Mouse (Mus musculus) limb, embryonic 14.5 days (tissue): Measurements from ENCODE around the gene Adamts1. TPM values are rescaled to one million over a fixed set of nuclear protein-coding genes. Genes with fewer than 3 reads are reported as not detected.

Experiments
- ATAC-seq: fragments of 200-750 bp; cut with Nextera tagmentation; 2 replicates; pipeline ENCODE4 v1.8.0; 2017; ENCODE audit warnings: low read depth, moderate number of reproducible peaks, moderate TSS enrichment; ENCODE audit not compliant: low FRiP score
- DNase-seq: peaks from one replicate; pipeline ENCODE4 v3.0.0-alpha.2; 2015; ENCODE audit warnings: low spot score
- H3K27ac ChIP-seq: fragments of 300-500 bp; sonication (generic); replicated peaks from 2 replicates; pipeline ENCODE4 v1.5.1; 2014; ENCODE audit warnings: low read depth, mild to moderate bottlenecking, low read length, moderate library complexity, mixed read lengths
- H3K27me3 ChIP-seq: fragments of 300-500 bp; sonication (generic); 2 replicates; pipeline ENCODE4 v1.6.1; 2014; ENCODE audit warnings: low read length, mixed read lengths; ENCODE audit not compliant: control insufficient read depth, insufficient read depth
- H3K36me3 ChIP-seq: fragments of 300-500 bp; sonication (generic); 2 replicates; pipeline ENCODE4 v1.6.1; 2014; ENCODE audit warnings: mild to moderate bottlenecking, low read length, moderate library complexity, mixed read lengths; ENCODE audit not compliant: control insufficient read depth, insufficient read depth
- H3K4me1 ChIP-seq: fragments of 300-500 bp; sonication (generic); 2 replicates; pipeline ENCODE4 v1.6.1; 2014; ENCODE audit warnings: antibody characterized with exemption, low read length, mixed read lengths; ENCODE audit not compliant: control insufficient read depth, insufficient read depth
- H3K4me2 ChIP-seq: fragments of 300-500 bp; sonication (generic); replicated peaks from 2 replicates; pipeline ENCODE4 v1.6.1; 2014; ENCODE audit warnings: low read depth, mild to moderate bottlenecking, low read length, moderate library complexity; ENCODE audit not compliant: severe bottlenecking
- H3K4me3 ChIP-seq: fragments of 300-500 bp; sonication (generic); replicated peaks from 2 replicates; pipeline ENCODE4 v1.5.1; 2014; ENCODE audit warnings: low read length
- H3K9ac ChIP-seq: fragments of 300-500 bp; sonication (generic); 2 replicates; pipeline ENCODE4 v1.6.1; 2014; ENCODE audit warnings: mild to moderate bottlenecking, low read depth, low read length, moderate library complexity; ENCODE audit not compliant: severe bottlenecking
- H3K9me3 ChIP-seq: fragments of 300-500 bp; sonication (generic); 2 replicates; pipeline ENCODE4 v1.6.1; 2016; ENCODE audit warnings: low read length; ENCODE audit not compliant: control insufficient read depth
- POLR2A ChIP-seq: fragments of 200-500 bp; IDR thresholded peaks from 2 replicates; pipeline ENCODE4 v1.8.0; 2012; ENCODE audit warnings: inconsistent platforms, mild to moderate bottlenecking, moderate library complexity, borderline replicate concordance; ENCODE audit not compliant: insufficient read depth, insufficient read length; ENCODE audit errors: extremely low read depth
- WGBS: fragments of 180-500 bp; shearing (Covaris S2); extraction: QIAGEN DNeasy Blood & Tissue Kit; methylation state at CpG from one replicate; pipeline ENCODE4 v1.1.7; 2014; 5-methylcytosine and 5-hydroxymethylcytosine counted together
- polyA plus RNA-seq, 2 experiments: library from polyadenylated mRNA; depleted of rRNA in 1 of 2; stranded (reverse) in 1 of 2; unstranded in 1 of 2; fragments of >200 nt; fragmentation: Nextera tagmentation in 1 of 2; extraction: Ambion mirVana in 1 of 2; gene quantifications; 2 replicates each; pipeline versions ENCODE4 v1.2.1 to v1.2.3; 2012 to 2014

The Adamts1 gene
- polyA plus RNA-seq, 2 experiments: 43.0 to 43.1 TPM

- WGBS: 82% methylated on average over 4 of the region's 4 CpGs
- H3K4me3 ChIP-seq: no peak overlapping the region
- H3K4me2 ChIP-seq: no peak overlapping the region
- TF ChIP-seq POLR2A: no peak
- no peaks in the 10 kb centered on the region for H3K27me3 ChIP-seq
- no peak for ATAC-seq
- H3K27ac ChIP-seq: no peak overlapping the region
- no peaks in the 10 kb centered on the region for H3K9me3 ChIP-seq
- no peak for DNase-seq
- no peaks in the 10 kb centered on the region for H3K4me1 ChIP-seq
- peaks cover 41% of the 10 kb centered on the region for H3K36me3 ChIP-seq
- H3K9ac ChIP-seq: no peak overlapping the region
Measured at GRCm38 (mm10) chr16:85793166-85793830, 9.6 kb downstream of the Adamts1 start.

- Histone ChIP-seq H3K36me3 (no peaks in the 10 kb centered on the region), H3K27ac (no peak overlapping the region), H3K4me1 (no peaks in the 10 kb centered on the region), H3K9ac (no peak overlapping the region), H3K4me2 (no peak overlapping the region), H3K4me3 (no peak overlapping the region), H3K27me3 (no peaks in the 10 kb centered on the region), H3K9me3 (no peaks in the 10 kb centered on the region)
- DNase-seq: no peak
- WGBS: 83% methylated on average over 2 of the region's 2 CpGs
- TF ChIP-seq POLR2A: no peak
- no peak for ATAC-seq
Measured at GRCm38 (mm10) chr16:85781076-85781475, 21.8 kb downstream of the Adamts1 start.

- no peaks in the 10 kb centered on the region for H3K4me1 ChIP-seq
- DNase-seq: peak; percentile 47
- H3K27ac ChIP-seq: no peak overlapping the region
- H3K9me3 ChIP-seq: no peaks in the 10 kb centered on the region
- H3K4me2 ChIP-seq: no peak overlapping the region
- H3K36me3 ChIP-seq: no peaks in the 10 kb centered on the region
- no peak overlapping the region for H3K9ac ChIP-seq
- no peak for ATAC-seq
- no peaks in the 10 kb centered on the region for H3K27me3 ChIP-seq
- H3K4me3 ChIP-seq: no peak overlapping the region
- TF ChIP-seq POLR2A: no peak
Measured at GRCm38 (mm10) chr16:85779775-85780174, 23.1 kb downstream of the Adamts1 start.

GRCm38 (mm10) chr16:85772272-85772671 is 30.6 kb downstream of the Adamts1 start:
- no peak for ATAC-seq
- TF ChIP-seq POLR2A: no peak
- no peak for DNase-seq
- Histone ChIP-seq H3K36me3 (no peaks in the 10 kb centered on the region), H3K4me1 (no peaks in the 10 kb centered on the region), H3K4me3 (no peak overlapping the region), H3K9ac (no peak overlapping the region), H3K27me3 (no peaks in the 10 kb centered on the region), H3K9me3 (no peaks in the 10 kb centered on the region), H3K27ac (no peak overlapping the region), H3K4me2 (no peak overlapping the region)
- 84% methylated on average over 3 of the region's 3 CpGs for WGBS

GRCm38 (mm10) chr16:85767341-85767740 is 35.6 kb downstream of the Adamts1 start:
- 70% methylated on average over 4 of the region's 4 CpGs for whole genome bisulfite sequencing
- no peak overlapping the region for H3K9ac ChIP-seq
- TF ChIP-seq POLR2A: no peak

More at GRCm38 (mm10) chr16:85767341-85767740, 35.6 kb downstream of the Adamts1 start:
- Histone ChIP-seq H3K4me1 (peaks cover 8% of the 10 kb centered on the region; the same call in 1 of the 2 replicates), H3K4me3 (no peak overlapping the region), H3K36me3 (no peaks in the 10 kb centered on the region), H3K4me2 (no peak overlapping the region), H3K27ac (no peak overlapping the region), H3K27me3 (no peaks in the 10 kb centered on the region), H3K9me3 (no peaks in the 10 kb centered on the region)
- ATAC-seq: no peak
- no peak for DNase-seq
